Mouse (Mus musculus) heart, adult 2 months (tissue): Measurements from ENCODE around the gene Elfn1.

Source experiments
- CTCF ChIP-seq: fragments of 200-600 bp; IDR thresholded peaks from 2 replicates; pipeline ENCODE4 v1.8.1; 2022; ENCODE audit warnings: antibody characterized with exemption, mild to moderate bottlenecking, moderate library complexity
- EP300 ChIP-seq: fragments of 200-500 bp; IDR thresholded peaks from 2 replicates; pipeline ENCODE4 v1.6.1; 2011; ENCODE audit warnings: low read depth, low read length, control low read depth; ENCODE audit not compliant: insufficient read depth
- POLR2A ChIP-seq: fragments of 200-500 bp; IDR thresholded peaks from 2 replicates; pipeline ENCODE4 v1.6.1; 2011; ENCODE audit warnings: mild to moderate bottlenecking, low read depth, low read length, control low read depth; ENCODE audit not compliant: insufficient read depth

DNA sequence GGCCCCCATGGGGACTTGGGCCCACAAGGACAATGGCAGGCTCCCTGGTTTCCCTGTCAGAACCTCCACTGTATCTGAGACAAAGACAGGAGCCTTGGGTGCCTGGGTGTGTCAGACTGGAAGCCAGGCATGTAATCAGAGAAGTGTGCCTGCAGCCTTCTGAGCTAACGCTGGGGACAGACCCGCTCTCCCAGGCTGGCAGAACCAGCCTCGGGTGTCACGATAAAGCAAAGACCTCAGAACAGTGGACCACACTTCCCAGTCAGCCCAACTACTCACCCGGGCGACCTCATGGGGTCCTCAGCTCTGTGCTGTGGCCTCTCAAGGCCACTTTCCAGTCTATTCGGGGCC, 14.8 kb upstream of the Elfn1 start:
- no peak for TF ChIP-seq CTCF
- TF ChIP-seq POLR2A, result no peak
- TF ChIP-seq EP300, result no peak
